In genomic region chr9:31072256-31072655, GRCm38 (mm10) we compare ENCODE assay signal across 35 mouse cellular contexts.
"Had no signal": no experiment of that assay in that cellular context is flagged by ENCODE, and none has a peak within 500 bp of the region (broad histone marks: within the 10 kb centered on the region; RNA-seq: fewer than 3 reads in every experiment).

No protein-coding gene starts in this region.

- H3K9me3 ChIP-seq: heart, embryonic 12.5 days; heart, embryonic 13.5 days; heart, embryonic 15.5 days; hindbrain, embryonic 10.5 days; hindbrain, embryonic 12.5 days; hindbrain, embryonic 13.5 days; hindbrain, embryonic 15.5 days; intestine, embryonic 15.5 days; kidney, embryonic 15.5 days had no signal

- H3K27ac ChIP-seq: heart, embryonic 13.5 days; heart, embryonic 15.5 days; hindbrain, embryonic 10.5 days; hindbrain, embryonic 12.5 days; hindbrain, embryonic 13.5 days; hindbrain, embryonic 14.5 days; hindbrain, embryonic 15.5 days; hindbrain, postnatal 0 days; intestine, embryonic 15.5 days; kidney, embryonic 15.5 days; kidney, postnatal 0 days; layer of hippocampus, adult 2 months; left cerebral cortex, adult 2 months had no signal

- H3K4me1 ChIP-seq: hindbrain, embryonic 10.5 days; hindbrain, embryonic 12.5 days; hindbrain, embryonic 13.5 days; hindbrain, embryonic 15.5 days; intestine, embryonic 15.5 days; kidney, embryonic 15.5 days had no signal

- DNase-seq: heart, postnatal 10 days; heart, postnatal 14 days; heart, postnatal 36 days; heart, postnatal 4 days; kidney, adult 11 months; kidney, adult 18-20 months; kidney, adult 2 months; kidney, adult 8-10 months; kidney, adult 9 months; kidney, postnatal 10 days; kidney, postnatal 14 days; kidney, postnatal 25 days; kidney, postnatal 36 days; kidney, postnatal 4 days; layer of hippocampus, adult 9-11 months; layer of hippocampus, postnatal 36 days had no signal

- ATAC-seq: hindbrain, embryonic 16.5 days; hindbrain, postnatal 0 days; inflammation-experienced regulatory T-cells, adult 6 months; intestine, embryonic 15.5 days; intestine, embryonic 16.5 days; intestine, postnatal 0 days had no signal

- H3K9ac ChIP-seq: heart, embryonic 12.5 days; heart, embryonic 13.5 days; heart, embryonic 15.5 days; hindbrain, embryonic 12.5 days; hindbrain, embryonic 13.5 days; hindbrain, embryonic 14.5 days; hindbrain, embryonic 15.5 days; intestine, embryonic 15.5 days; kidney, embryonic 15.5 days had no signal

- H3K27me3 ChIP-seq: heart, embryonic 12.5 days; heart, embryonic 13.5 days; heart, embryonic 15.5 days; hindbrain, embryonic 12.5 days; hindbrain, embryonic 13.5 days; hindbrain, embryonic 15.5 days; intestine, embryonic 15.5 days; kidney, embryonic 15.5 days had no signal

- H3K4me2 ChIP-seq: heart, embryonic 11.5 days; heart, embryonic 12.5 days; heart, embryonic 13.5 days; heart, embryonic 15.5 days; hindbrain, embryonic 12.5 days; hindbrain, embryonic 13.5 days; hindbrain, embryonic 14.5 days; hindbrain, embryonic 15.5 days; intestine, embryonic 15.5 days; kidney, embryonic 15.5 days had no signal

- H3K4me3 ChIP-seq: heart, embryonic 12.5 days; heart, embryonic 13.5 days; heart, embryonic 15.5 days; hindbrain, embryonic 10.5 days; hindbrain, embryonic 12.5 days; hindbrain, embryonic 13.5 days; hindbrain, embryonic 15.5 days; intestine, embryonic 15.5 days; kidney, embryonic 15.5 days; layer of hippocampus, adult 2 months; left cerebral cortex, adult 2 months had no signal
